Mouse (Mus musculus) midbrain, embryonic 15.5 days (tissue): ENCODE results near the gene Ajm1. TPM values are rescaled to one million over a fixed set of nuclear protein-coding genes. Genes with fewer than 3 reads are reported as not detected.

Experiments used
- ATAC-seq: fragments of 200-750 bp; cut with Nextera tagmentation; replicated peaks from 2 replicates; pipeline ENCODE4 v1.8.0; 2017; ENCODE audit warnings: moderate TSS enrichment
- H3K27ac ChIP-seq: fragments of 300-500 bp; sonication (generic); 2 replicates; pipeline ENCODE4 v1.5.1; 2015; ENCODE audit warnings: mild to moderate bottlenecking, inconsistent platforms
- H3K27me3 ChIP-seq: fragments of 300-500 bp; sonication (generic); replicated peaks from 2 replicates; pipeline ENCODE4 v1.6.1; 2015; ENCODE audit warnings: inconsistent platforms
- H3K36me3 ChIP-seq: fragments of 300-500 bp; sonication (generic); replicated peaks from 2 replicates; pipeline ENCODE4 v1.6.1; 2015; ENCODE audit warnings: inconsistent platforms
- H3K4me1 ChIP-seq: fragments of 300-500 bp; sonication (generic); 2 replicates; pipeline ENCODE4 v1.6.1; 2015; ENCODE audit warnings: inconsistent platforms
- H3K4me2 ChIP-seq: fragments of 300-500 bp; sonication (generic); 2 replicates; pipeline ENCODE4 v1.6.1; 2015; ENCODE audit warnings: inconsistent platforms, mild to moderate bottlenecking, moderate library complexity
- H3K4me3 ChIP-seq: fragments of 300-500 bp; sonication (generic); 2 replicates; pipeline ENCODE4 v1.5.1; 2015; ENCODE audit warnings: mild to moderate bottlenecking, inconsistent platforms
- H3K9ac ChIP-seq: fragments of 300-500 bp; sonication (generic); 2 replicates; pipeline ENCODE4 v1.6.1; 2015; ENCODE audit warnings: mild to moderate bottlenecking, inconsistent platforms
- H3K9me3 ChIP-seq: fragments of 300-500 bp; sonication (generic); 2 replicates; pipeline ENCODE4 v1.6.1; 2016; ENCODE audit warnings: inconsistent platforms
- WGBS: fragments of 180-500 bp; shearing (Covaris S2); methylation state at CpG from one replicate; pipeline ENCODE4 v1.1.7; 2015; ENCODE audit warnings: mixed read lengths; 5-methylcytosine and 5-hydroxymethylcytosine counted together
- polyA plus RNA-seq: library from polyadenylated mRNA; unstranded; fragments of >200 nt; fragmentation: Nextera tagmentation; extraction: Ambion mirVana; gene quantifications from 2 replicates; pipeline ENCODE4 v1.2.1, GENCODE M21; 2015

Gene Ajm1
- polyA plus RNA-seq: 13.8 and 14.1 TPM in 2 replicates

- Histone ChIP-seq H3K27ac (0 out of 2 replicates have a peak within 1 kb of the TSS, but pooled peaks have one; percentile 4), H3K4me1 (peaks cover 57% of the 10 kb centered on the region)
These were observed at the start of gene Ajm1 for GRCm38 (mm10) chr2:25581294-25581864. Gene Ajm1 (minus strand): TSS chr2:25581757.

GRCm38 (mm10) chr2:25628738-25629137 lies 47.2 kb upstream of the Ajm1 start:
- H3K9me3 ChIP-seq: no peaks in the 10 kb centered on the region
- H3K36me3 ChIP-seq: no peaks in the 10 kb centered on the region
- no peak for ATAC-seq
- WGBS: 59% methylated on average over 4 of the region's 4 CpGs
- H3K4me3 ChIP-seq: no peak overlapping the region
- no peak overlapping the region for H3K4me2 ChIP-seq
- no peaks in the 10 kb centered on the region for H3K27me3 ChIP-seq
- no peaks in the 10 kb centered on the region for H3K4me1 ChIP-seq
- H3K9ac ChIP-seq: no peak overlapping the region
- H3K27ac ChIP-seq: no peak overlapping the region

More at GRCm38 (mm10) chr2:25581294-25581864, at the start of gene Ajm1:
- Histone ChIP-seq H3K9ac (peak within 1 kb of the TSS; percentile 48), H3K27me3 (peaks cover 43% of the 10 kb centered on the region), H3K4me2 (peak within 1 kb of the TSS; percentile 71), H3K36me3 (peaks cover 9% of the 10 kb centered on the region; the same call in 1 of the 2 replicates), H3K4me3 (peak within 1 kb of the TSS; percentile 49), H3K9me3 (no peaks in the 10 kb centered on the region)
- 4% methylated on average over 19 of the region's 19 CpGs for WGBS
- peak; percentile 80 for ATAC-seq

DNA sequence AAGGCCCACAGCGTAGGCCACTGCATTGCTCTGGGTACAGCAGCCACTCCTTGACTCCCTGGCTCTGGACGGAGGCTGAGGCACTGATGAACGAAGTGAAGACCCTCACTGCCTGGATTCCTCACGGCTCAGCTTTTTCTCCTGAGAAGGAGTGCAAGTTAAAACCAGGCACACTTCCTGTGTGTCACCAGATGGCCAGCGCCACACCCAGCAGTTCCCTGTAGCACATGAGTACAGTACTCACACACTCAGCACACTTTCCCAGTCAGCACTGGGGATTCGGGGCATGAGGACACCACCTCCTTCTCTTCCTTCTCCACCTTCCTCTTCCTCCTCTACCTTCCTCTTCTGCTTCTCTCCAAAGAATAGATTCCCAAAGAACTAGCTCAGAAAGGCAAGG lies 46.3 kb upstream of the Ajm1 start, which contains the start of gene Fcna:
TSS of gene Fcna (minus strand) at position 220 of the 400 bp plus-strand sequence.
- H3K9me3 ChIP-seq: no peaks in the 10 kb centered on the region
- no peak within 1 kb of the TSS for H3K27ac ChIP-seq
- H3K4me3 ChIP-seq: no peak within 1 kb of the TSS
- H3K36me3 ChIP-seq: no peaks in the 10 kb centered on the region
- no peaks in the 10 kb centered on the region for H3K27me3 ChIP-seq
- no peak within 1 kb of the TSS for H3K4me2 ChIP-seq
- no peaks in the 10 kb centered on the region for H3K4me1 ChIP-seq
- WGBS: 87% methylated on average over 6 of the region's 6 CpGs
- ATAC-seq: no peak
- no peak within 1 kb of the TSS for H3K9ac ChIP-seq

DNA sequence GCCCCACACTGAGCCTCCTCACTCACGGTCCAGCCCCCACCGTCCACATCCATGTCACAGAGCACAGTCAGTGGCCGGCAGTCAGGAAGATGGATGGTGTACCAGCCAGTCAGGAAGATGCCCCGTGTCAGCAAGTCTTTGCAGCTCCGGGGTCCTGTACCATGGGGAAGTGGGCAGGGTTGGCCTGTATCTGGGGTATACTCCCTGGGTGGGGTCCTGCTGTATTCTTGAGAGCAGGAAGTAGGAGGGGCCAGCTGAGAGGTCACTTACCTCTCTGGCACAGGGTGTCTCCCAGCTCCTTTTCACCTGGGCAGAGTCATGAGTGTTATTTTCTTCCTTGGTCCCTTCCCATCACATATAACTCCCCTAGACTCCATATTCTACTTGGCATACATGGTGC lies 44.4 kb upstream of the Ajm1 start:
- no peak for ATAC-seq
- Histone ChIP-seq H3K4me3 (no peak overlapping the region), H3K4me2 (no peak overlapping the region), H3K9ac (no peak overlapping the region), H3K4me1 (peaks cover 13% of the 10 kb centered on the region), H3K27ac (no peak overlapping the region), H3K27me3 (no peaks in the 10 kb centered on the region), H3K9me3 (no peaks in the 10 kb centered on the region), H3K36me3 (no peaks in the 10 kb centered on the region)
- WGBS: 77% methylated on average over 5 of the region's 5 CpGs

- Histone ChIP-seq H3K4me3 (peak within 1 kb of the TSS; percentile 68), H3K27ac (peak within 1 kb of the TSS; percentile 82), H3K9ac (peak within 1 kb of the TSS; percentile 80), H3K4me1 (peaks cover 17% of the 10 kb centered on the region), H3K4me2 (peak within 1 kb of the TSS; percentile 84), H3K27me3 (peaks cover 11% of the 10 kb centered on the region), H3K9me3 (no peaks in the 10 kb centered on the region), H3K36me3 (no peaks in the 10 kb centered on the region)
- ATAC-seq: peak; percentile 94
- 5% methylated on average over 34 of the region's 34 CpGs for WGBS
These were observed 40.0 kb upstream of the Ajm1 start, which contains the start of gene Tmem141 for GRCm38 (mm10) chr2:25621229-25622200. Gene Tmem141 (minus strand): TSS chr2:25622005.

DNA sequence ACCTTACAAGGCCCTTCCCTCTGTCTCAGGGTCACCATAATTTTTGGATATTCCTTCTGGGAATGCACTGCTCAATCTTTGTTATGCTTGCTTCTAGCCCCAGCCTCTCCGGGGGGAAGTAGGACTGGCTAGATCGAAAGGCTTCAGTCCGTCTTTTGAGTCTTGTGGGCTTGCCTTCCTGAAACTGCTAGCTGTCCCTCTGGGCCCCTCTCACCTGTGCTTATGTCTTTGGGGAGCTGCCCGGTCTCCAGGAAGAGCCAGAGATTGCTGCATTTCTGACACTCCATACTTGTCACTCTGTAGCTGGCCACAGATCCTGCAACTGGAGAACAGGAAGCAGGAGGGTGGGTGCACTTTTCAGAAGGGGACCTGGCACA lies 39.3 kb upstream of the Ajm1 start:
- H3K27ac ChIP-seq: peak overlapping the region; percentile 82; the same call in 1 of the 2 replicates
- H3K27me3 ChIP-seq: peaks cover 18% of the 10 kb centered on the region
- H3K4me1 ChIP-seq: peaks cover 17% of the 10 kb centered on the region
- peak overlapping the region; percentile 84 for H3K4me2 ChIP-seq
- no peak for ATAC-seq
- peak overlapping the region; percentile 68; the same call in 1 of the 2 replicates for H3K4me3 ChIP-seq
- no peaks in the 10 kb centered on the region for H3K36me3 ChIP-seq
- 0 out of 2 replicates have a peak overlapping the region, but pooled peaks have one; percentile 80 for H3K9ac ChIP-seq
- no peaks in the 10 kb centered on the region for H3K9me3 ChIP-seq
- WGBS: 91% methylated on average over 4 of the region's 4 CpGs

GRCm38 (mm10) chr2:25620386-25620785 lies 38.8 kb upstream of the Ajm1 start:
- ATAC-seq: no peak
- H3K9ac ChIP-seq: no peak overlapping the region
- H3K27ac ChIP-seq: no peak overlapping the region
- H3K4me2 ChIP-seq: no peak overlapping the region
- no peaks in the 10 kb centered on the region for H3K9me3 ChIP-seq
- H3K4me1 ChIP-seq: peaks cover 17% of the 10 kb centered on the region
- H3K27me3 ChIP-seq: peaks cover 22% of the 10 kb centered on the region
- WGBS: 80% methylated on average over 6 of the region's 6 CpGs
- H3K4me3 ChIP-seq: no peak overlapping the region
- no peaks in the 10 kb centered on the region for H3K36me3 ChIP-seq

DNA sequence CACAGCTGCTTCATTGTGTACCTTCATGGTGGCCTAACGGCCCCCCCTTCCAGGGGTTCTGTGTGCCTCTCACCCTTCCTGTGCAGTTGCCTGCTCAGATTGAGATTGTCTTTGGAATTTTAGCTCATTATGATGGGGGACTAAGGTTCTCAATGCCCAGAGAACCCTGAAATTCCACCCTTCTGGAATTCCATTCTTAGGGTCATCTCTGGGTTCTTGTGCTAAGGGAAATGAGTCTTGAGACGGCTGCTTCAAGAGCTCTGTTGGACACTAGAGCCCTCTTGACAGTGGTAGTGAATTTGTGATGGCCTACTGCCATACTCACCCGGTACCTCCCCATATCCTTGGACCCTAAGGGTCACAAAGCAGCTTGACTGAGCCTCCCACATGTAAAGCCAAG lies 36.0 kb upstream of the Ajm1 start, which contains the start of gene Ccdc183:
TSS of gene Ccdc183 (minus strand) at position 101 of the 400 bp plus-strand sequence.
- no peak within 1 kb of the TSS for H3K4me3 ChIP-seq
- H3K9me3 ChIP-seq: no peaks in the 10 kb centered on the region
- H3K27ac ChIP-seq: no peak within 1 kb of the TSS
- H3K4me2 ChIP-seq: no peak within 1 kb of the TSS
- ATAC-seq: no peak
- 87% methylated on average over 3 of the region's 3 CpGs for WGBS
- peaks cover 31% of the 10 kb centered on the region for H3K27me3 ChIP-seq
- no peak within 1 kb of the TSS for H3K9ac ChIP-seq
- no peaks in the 10 kb centered on the region for H3K36me3 ChIP-seq
- H3K4me1 ChIP-seq: peaks cover 17% of the 10 kb centered on the region

DNA sequence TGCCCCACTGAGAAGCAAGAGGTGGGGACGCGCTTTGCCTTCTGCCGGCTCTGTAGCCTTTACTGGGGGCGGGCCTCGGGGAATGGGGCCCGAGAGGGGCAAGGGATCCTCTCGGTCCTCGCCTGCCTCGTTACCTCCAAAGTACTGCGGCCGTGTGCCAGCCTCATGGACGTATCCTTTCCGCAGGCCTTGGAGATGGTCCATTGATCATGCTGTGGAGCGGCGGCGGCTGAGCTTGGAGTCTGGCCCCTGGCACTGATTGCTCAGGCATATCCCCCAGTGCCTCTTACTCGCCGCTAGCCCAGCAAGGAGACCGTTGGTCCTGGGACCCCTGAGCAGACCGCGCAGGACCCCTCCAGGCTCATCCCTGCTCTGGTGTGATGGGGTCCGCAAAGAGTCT lies 34.8 kb upstream of the Ajm1 start:
- peaks cover 31% of the 10 kb centered on the region for H3K27me3 ChIP-seq
- H3K9me3 ChIP-seq: no peaks in the 10 kb centered on the region
- H3K27ac ChIP-seq: no peak overlapping the region
- no peaks in the 10 kb centered on the region for H3K36me3 ChIP-seq
- H3K4me3 ChIP-seq: no peak overlapping the region
- WGBS: 18% methylated on average over 22 of the region's 22 CpGs
- H3K4me1 ChIP-seq: peaks cover 8% of the 10 kb centered on the region
- ATAC-seq: no peak
- no peak overlapping the region for H3K4me2 ChIP-seq
- H3K9ac ChIP-seq: no peak overlapping the region

DNA sequence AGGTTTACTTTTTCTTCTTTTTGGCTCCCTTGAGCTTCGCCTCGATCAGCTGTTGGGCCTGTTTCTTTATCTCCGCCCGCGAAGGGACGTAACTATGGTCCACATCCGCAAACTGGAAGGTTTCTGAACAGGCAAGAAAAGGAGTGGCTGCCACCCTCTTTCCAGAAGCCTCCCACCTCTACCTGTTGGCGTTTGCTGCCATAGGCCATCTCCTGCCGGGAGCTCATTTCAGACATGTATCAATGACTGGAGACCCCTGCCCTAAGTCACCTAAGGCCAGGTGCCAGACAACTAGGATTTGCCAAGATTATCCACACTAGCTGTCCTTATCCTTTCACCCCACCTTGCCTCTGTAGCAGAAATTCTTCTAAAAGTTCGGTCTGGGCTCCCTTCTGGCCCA lies 27.1 kb upstream of the Ajm1 start:
- H3K27ac ChIP-seq: peak overlapping the region; percentile 53
- H3K4me1 ChIP-seq: peaks cover 26% of the 10 kb centered on the region
- H3K36me3 ChIP-seq: no peaks in the 10 kb centered on the region
- no peaks in the 10 kb centered on the region for H3K27me3 ChIP-seq
- no peak overlapping the region for H3K9ac ChIP-seq
- H3K4me2 ChIP-seq: peak overlapping the region; percentile 73
- peak; percentile 40 for ATAC-seq
- H3K4me3 ChIP-seq: peak overlapping the region; percentile 83
- H3K9me3 ChIP-seq: no peaks in the 10 kb centered on the region
- 72% methylated on average over 10 of the region's 10 CpGs for WGBS

GRCm38 (mm10) chr2:25607761-25608622 lies 26.4 kb upstream of the Ajm1 start, which contains the start of gene Rabl6:
Gene Rabl6 (minus strand): TSS chr2:25608521.
- H3K9me3 ChIP-seq: no peaks in the 10 kb centered on the region
- no peaks in the 10 kb centered on the region for H3K36me3 ChIP-seq
- H3K27ac ChIP-seq: peak within 1 kb of the TSS; percentile 90
- peaks cover 26% of the 10 kb centered on the region for H3K4me1 ChIP-seq
- peak; percentile 94 for ATAC-seq
- peak within 1 kb of the TSS; percentile 89 for H3K9ac ChIP-seq
- H3K4me3 ChIP-seq: peak within 1 kb of the TSS; percentile 83
- H3K4me2 ChIP-seq: peak within 1 kb of the TSS; percentile 73
- WGBS: under 1% methylated on average over 80 of the region's 80 CpGs
- H3K27me3 ChIP-seq: no peaks in the 10 kb centered on the region
